25 mouse cellular contexts compared by ENCODE assay signal in the genomic region with DNA sequence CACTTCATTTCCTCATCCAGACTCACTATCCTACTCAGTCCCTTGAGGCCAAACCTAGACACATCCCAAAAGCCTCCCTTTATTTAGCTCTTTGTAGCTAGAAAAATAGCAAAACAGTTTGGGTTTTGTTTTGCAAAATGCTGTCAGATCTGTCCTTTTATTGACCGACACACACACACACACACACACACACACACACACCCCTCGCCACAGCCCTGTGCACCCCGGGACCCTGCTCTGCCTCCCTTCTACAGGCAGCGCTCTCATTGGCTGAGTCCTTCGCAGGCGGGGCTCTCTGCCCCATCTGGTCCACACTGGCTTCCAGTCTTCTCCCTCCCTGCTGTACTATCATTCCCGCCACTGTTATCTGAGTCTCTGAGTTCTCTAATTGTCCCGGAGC. TPM values are rescaled to one million over a fixed set of nuclear protein-coding genes. Genes with fewer than 3 reads are reported as not detected.
DNase-seq lines count a peak whose midpoint lies in the region; ATAC-seq and TF ChIP-seq lines count a peak whose summit lies in the region.
"Had no signal": no experiment of that assay in that cellular context is flagged by ENCODE, and none has a peak within 500 bp of the region (broad histone marks: within the 10 kb centered on the region; RNA-seq: fewer than 3 reads in every experiment).

No protein-coding gene starts in this region.

- no peaks in the 10 kb centered on the region for H3K4me1 ChIP-seq in kidney, embryonic 16.5 days (ENCODE audit: insufficient read depth, low read length)
- peaks cover 72% of the 10 kb centered on the region for H3K4me1 ChIP-seq in E14TG2a.4 (replicated peaks; ENCODE audit: low read depth, low read length)
- H3K4me1 ChIP-seq: limb, embryonic 12.5 days; midbrain, embryonic 15.5 days had no signal

- DNase-seq in embryo, embryonic 10.5 days (ENCODE audit: low spot score) = peak; percentile 16
- no peak for DNase-seq in embryo, embryonic 10 days (ENCODE audit: low spot score)
- DNase-seq in kidney, adult 18-20 months = no peak
- peak; percentile 84 for DNase-seq in ZHBTc4 (ENCODE audit: low read depth, low spot score)
- no peak for DNase-seq in right cerebral cortex, postnatal 10 days (ENCODE audit: low spot score in 2 of 2)
- no peak for DNase-seq in testis, postnatal 10 days (ENCODE audit: low spot score)
- DNase-seq: adrenal gland, postnatal 25 days; cerebellum, adult 8-10 months; gastrocnemius, postnatal 10 days; heart, adult 11 months; heart, postnatal 14 days; kidney, postnatal 36 days; lung, adult 18-20 months; right cerebral cortex, postnatal 14 days; spleen, adult 18-20 months had no signal

- 58% methylated on average over 8 of the region's 8 CpGs for WGBS in kidney, embryonic 16.5 days

- no peak overlapping the region for H3K27ac ChIP-seq in kidney, embryonic 16.5 days (ENCODE audit: low read length)
- H3K27ac ChIP-seq: embryonic facial prominence, embryonic 10.5 days; forebrain, embryonic 10.5 days; hindbrain, embryonic 14.5 days; limb, embryonic 12.5 days; liver, embryonic 12.5 days; midbrain, embryonic 15.5 days had no signal

- ATAC-seq in kidney, embryonic 16.5 days (ENCODE audit: low FRiP score, low TSS enrichment) = peak; percentile 82; the same call in 1 of the 2 replicates
- ATAC-seq: forebrain, embryonic 16.5 days; liver, embryonic 12.5 days; midbrain, embryonic 15.5 days had no signal

- no peaks in the 10 kb centered on the region for H3K36me3 ChIP-seq in kidney, embryonic 16.5 days (ENCODE audit: insufficient read depth, low read length)
- H3K36me3 ChIP-seq in E14TG2a.4 (ENCODE audit: insufficient read depth, low read length) = no peaks in the 10 kb centered on the region
- H3K36me3 ChIP-seq: embryonic facial prominence, embryonic 10.5 days; forebrain, embryonic 10.5 days; limb, embryonic 12.5 days; liver, embryonic 12.5 days; midbrain, embryonic 15.5 days had no signal

- no peaks in the 10 kb centered on the region for H3K9me3 ChIP-seq in kidney, embryonic 16.5 days (ENCODE audit: low read length)
- H3K9me3 ChIP-seq in E14TG2a.4 (ENCODE audit: low read length) = no peaks in the 10 kb centered on the region
- H3K9me3 ChIP-seq: embryonic facial prominence, embryonic 10.5 days; forebrain, embryonic 10.5 days; liver, embryonic 12.5 days; midbrain, embryonic 15.5 days had no signal

- H3K27me3 ChIP-seq in kidney, embryonic 16.5 days (ENCODE audit: insufficient read depth, low read length) = no peaks in the 10 kb centered on the region
- H3K27me3 ChIP-seq in E14TG2a.4 (ENCODE audit: insufficient read depth, low read length) = peaks cover 5% of the 10 kb centered on the region; the same call in 1 of the 2 replicates
- H3K27me3 ChIP-seq: limb, embryonic 12.5 days; liver, embryonic 12.5 days; midbrain, embryonic 15.5 days had no signal

- H3K4me2 ChIP-seq in kidney, embryonic 16.5 days (replicated peaks; ENCODE audit: low read depth, low read length) = peak overlapping the region; percentile 28; the same call in 1 of the 2 replicates
- H3K4me2 ChIP-seq: heart, embryonic 11.5 days; hindbrain, embryonic 14.5 days; limb, embryonic 12.5 days; liver, embryonic 12.5 days; midbrain, embryonic 15.5 days had no signal

- TF ChIP-seq CTCF in E14TG2a.4 (conservative IDR thresholded peaks at IDR 0.05; ENCODE audit: low read length) = no peak

- H3K4me3 ChIP-seq in kidney, embryonic 16.5 days (ENCODE audit: low read length) = no peak overlapping the region
- peak overlapping the region; percentile 26; the same call in 1 of the 2 replicates for H3K4me3 ChIP-seq in E14TG2a.4 (replicated peaks; ENCODE audit: low read length)
- H3K4me3 ChIP-seq: embryonic facial prominence, embryonic 10.5 days; forebrain, embryonic 10.5 days; limb, embryonic 12.5 days; liver, embryonic 12.5 days; midbrain, embryonic 15.5 days had no signal

- H3K9ac ChIP-seq in kidney, embryonic 16.5 days (replicated peaks; ENCODE audit: low read length) = no peak overlapping the region
- H3K9ac ChIP-seq: hindbrain, embryonic 14.5 days; limb, embryonic 12.5 days; liver, embryonic 12.5 days; midbrain, embryonic 15.5 days had no signal

RNA-seq across cellular contexts. Expression of a gene that starts 56.5 kb away (rescaled TPM):
- 22.1 and 23.3 TPM in 2 replicates for polyA plus RNA-seq in kidney, embryonic 16.5 days (2015; fragmentation: Nextera tagmentation; extraction: Ambion mirVana)

Comparison
In these comparisons a context has a peak if more than half of its experiments do, and no peak if none do; other contexts are left out.
1. DNase-seq: peak in embryo, embryonic 10.5 days (single experiment) and ZHBTc4 (single experiment); none in embryo, embryonic 10 days (single experiment), kidney, adult 18-20 months (single experiment), right cerebral cortex, postnatal 10 days (0 of 2) and testis, postnatal 10 days (single experiment).